Comparison of ENCODE assay signal across 8 mouse cellular contexts in the genomic region with DNA sequence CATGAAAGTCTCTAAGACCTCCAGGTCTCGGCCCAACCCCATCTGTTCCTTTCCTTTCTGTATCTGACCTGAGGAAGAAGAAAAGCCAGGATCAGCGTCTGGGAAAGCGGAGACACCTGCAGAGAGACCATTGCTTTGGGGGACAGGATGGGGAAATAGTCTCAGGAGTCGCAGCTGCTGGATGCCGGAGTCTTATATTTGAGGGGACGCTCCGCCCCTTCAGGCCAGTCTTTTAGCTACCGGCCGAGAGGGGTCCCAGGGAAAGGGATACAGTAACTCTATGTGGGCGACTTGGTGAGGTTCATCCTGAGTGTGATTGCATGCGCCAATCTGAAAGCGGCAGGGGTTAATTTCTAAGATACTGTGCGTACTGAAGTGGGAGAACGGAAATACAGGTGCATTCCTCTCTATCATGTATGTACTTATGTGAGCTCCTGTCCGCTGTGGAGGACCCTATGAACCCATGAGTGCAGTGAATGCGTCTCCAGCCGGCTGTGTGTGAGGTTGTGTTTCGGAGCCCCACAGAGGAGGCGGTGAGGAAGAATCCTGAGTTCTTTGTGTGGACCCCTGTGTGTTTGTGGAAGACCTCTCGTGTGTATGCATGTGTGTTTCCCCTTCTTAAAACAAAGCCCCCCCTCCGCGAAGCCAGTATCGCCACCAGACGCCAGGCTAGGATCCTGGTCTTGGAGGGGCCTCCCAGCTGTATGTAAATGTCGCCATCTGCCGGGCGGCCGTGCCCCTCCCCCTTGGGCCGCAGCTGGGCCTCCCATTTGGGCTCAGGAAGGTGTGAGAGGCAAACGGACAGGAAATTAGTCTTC. TPM values are rescaled to one million over a fixed set of nuclear protein-coding genes. Genes with fewer than 3 reads are reported as not detected.
A peak's percentile ranks its signal among the peaks of the same experiment; 100 is the strongest.
DNase-seq lines count a peak whose midpoint lies in the region; ATAC-seq and TF ChIP-seq lines count a peak whose summit lies in the region.

Gene Dll3 (minus strand): TSS at position 623 of the 818 bp plus-strand sequence.

- H3K4me1 ChIP-seq in bone marrow macrophage, adult 2 months (ENCODE audit: control insufficient read depth, insufficient read depth, low read length) = no peaks in the 10 kb centered on the region
- peaks cover 7% of the 10 kb centered on the region for H3K4me1 ChIP-seq in intestine, embryonic 14.5 days (replicated peaks; ENCODE audit: control insufficient read depth, insufficient read depth, low read length)
- peaks cover 19% of the 10 kb centered on the region for H3K4me1 ChIP-seq in liver, embryonic 13.5 days (replicated peaks)

- no peak within 1 kb of the TSS for H3K27ac ChIP-seq in bone marrow macrophage, adult 2 months (ENCODE audit: insufficient read depth, low read depth, low read length)
- peak within 1 kb of the TSS; percentile 38; the same call in 1 of the 2 replicates for H3K27ac ChIP-seq in intestine, embryonic 14.5 days (ENCODE audit: low read depth)
- no peak within 1 kb of the TSS for H3K27ac ChIP-seq in liver, embryonic 13.5 days

- peak; percentile 38; the same call in 1 of the 2 replicates for TF ChIP-seq CTCF in bone marrow macrophage, adult 2 months (IDR thresholded peaks at IDR 0.05; ENCODE audit: low read depth, low read length)

- peaks cover 48% of the 10 kb centered on the region for H3K27me3 ChIP-seq in intestine, embryonic 14.5 days (replicated peaks; ENCODE audit: control insufficient read depth, insufficient read depth, low read length)
- H3K27me3 ChIP-seq in liver, embryonic 13.5 days = peaks cover 65% of the 10 kb centered on the region

- peaks cover 22% of the 10 kb centered on the region for H3K36me3 ChIP-seq in intestine, embryonic 14.5 days (ENCODE audit: control insufficient read depth, insufficient read depth, low read length)
- peaks cover 19% of the 10 kb centered on the region for H3K36me3 ChIP-seq in liver, embryonic 13.5 days

- no peaks in the 10 kb centered on the region for H3K9me3 ChIP-seq in intestine, embryonic 14.5 days (ENCODE audit: control insufficient read depth, low read length)
- H3K9me3 ChIP-seq in liver, embryonic 13.5 days (replicated peaks) = no peaks in the 10 kb centered on the region

- TF ChIP-seq POLR2A in bone marrow macrophage, adult 2 months (IDR thresholded peaks at IDR 0.05; ENCODE audit: borderline replicate concordance, low read depth, low read length) = no peak

- H3K4me2 ChIP-seq in intestine, embryonic 14.5 days (ENCODE audit: low read length) = peak within 1 kb of the TSS; percentile 52
- H3K4me2 ChIP-seq in liver, embryonic 13.5 days = peak within 1 kb of the TSS; percentile 39

- WGBS in intestine, embryonic 14.5 days = 2% methylated on average over 30 of the region's 30 CpGs
- 3% methylated on average over 30 of the region's 30 CpGs for WGBS in liver, embryonic 13.5 days (ENCODE audit: insufficient replicate concordance)

- peak; percentile 30 for DNase-seq in layer of hippocampus, adult 11-12 months (ENCODE audit: low spot score)
- DNase-seq in layer of hippocampus, adult 9-11 months = no peak
- peak; percentile 88 for DNase-seq in intestine, embryonic 14.5 days (ENCODE audit: low spot score)
- peak; percentile 22 for DNase-seq in liver, embryonic 13.5 days
- DNase-seq in naive thymus-derived CD4-positive, alpha-beta T cell, adult 2 months (ENCODE audit: low read depth) = peak; percentile 41
- peak; percentile 29 for DNase-seq in thymus, postnatal 0 days (ENCODE audit: low spot score)

- H3K9ac ChIP-seq in intestine, embryonic 14.5 days (ENCODE audit: low read length) = peak within 1 kb of the TSS; percentile 20; the same call in 1 of the 2 replicates
- no peak within 1 kb of the TSS for H3K9ac ChIP-seq in liver, embryonic 13.5 days

- peak within 1 kb of the TSS; percentile 25 for H3K4me3 ChIP-seq in bone marrow macrophage, adult 2 months (ENCODE audit: insufficient read depth, low read length)
- peak within 1 kb of the TSS; percentile 30 for H3K4me3 ChIP-seq in intestine, embryonic 14.5 days (ENCODE audit: low read depth, low read length)
- peak within 1 kb of the TSS; percentile 24 for H3K4me3 ChIP-seq in liver, embryonic 13.5 days (replicated peaks)

- peak; percentile 68 for ATAC-seq in granulocyte monocyte progenitor cell, adult 5-6 weeks (replicated peaks; ENCODE audit: poor library complexity, severe bottlenecking)
- ATAC-seq in intestine, embryonic 14.5 days (replicated peaks; ENCODE audit: low FRiP score, low TSS enrichment, low read depth) = peak; percentile 52; the same call in 1 of the 2 replicates
- ATAC-seq in liver, embryonic 13.5 days (ENCODE audit: low read depth) = no peak

RNA-seq across cellular contexts. Expression of gene Dll3, which starts in this region (rescaled TPM):
- polyA plus RNA-seq in bone marrow macrophage, adult 2 months (2012; ENCODE audit: insufficient read depth, insufficient read length, missing spikeins) = not detected in 2 replicates
- not detected in 2 replicates for total RNA-seq in granulocyte monocyte progenitor cell, adult 5-6 weeks (2014; fragmentation: Nextera tagmentation)
- total RNA-seq in granulocyte monocyte progenitor cell, adult 5-6 weeks (2017) = 0.10 TPM in 1 of 2 replicates, not detected in the other
- polyA plus RNA-seq in intestine, embryonic 14.5 days (2014; fragmentation: Nextera tagmentation; extraction: Ambion mirVana) = 6.4 and 6.8 TPM in 2 replicates
- polyA plus RNA-seq in liver, embryonic 13.5 days (2015; fragmentation: Nextera tagmentation; extraction: Ambion mirVana) = 0.06 and 0.07 TPM in 2 replicates
- 0.33 and 0.51 TPM in 2 replicates for polyA plus RNA-seq in thymus, postnatal 0 days (2015; fragmentation: Nextera tagmentation; extraction: Ambion mirVana)

Comparison
In these comparisons a context has a peak if more than half of its experiments do, and no peak if none do; other contexts are left out.
1. Peak in ATAC-seq in granulocyte monocyte progenitor cell, adult 5-6 weeks; RNA of the gene not detected or under 1 TPM.
2. Peak in DNase-seq, H3K4me3 ChIP-seq and H3K4me2 ChIP-seq in liver, embryonic 13.5 days; RNA of the gene not detected or under 1 TPM.
3. Peak in DNase-seq in thymus, postnatal 0 days; RNA of the gene not detected or under 1 TPM.